Mouse (Mus musculus) layer of hippocampus, adult 8-10 months (tissue): ENCODE measurements around the gene Txndc16. TPM values are rescaled to one million over a fixed set of nuclear protein-coding genes. Genes with fewer than 3 reads are reported as not detected.

Experiments
- DNase-seq, 2 experiments: peaks; one replicate each; pipeline ENCODE4 v3.0.0; 2022; ENCODE audit warnings: low spot score in 2 of 2
- total RNA-seq, 4 experiments: library from RNA; stranded (reverse); gene quantifications; 2 replicates each; pipeline ENCODE4 v1.2.4; 2022

Gene Txndc16
- 10 to 100 TPM; 64.7 to 69.3 (median 66.1) TPM for total RNA-seq

- DNase-seq: peak; percentile 81 to 82
Measured at GRCm38 (mm10) chr14:45220090-45220956, at the start of gene Txndc16. Gene Txndc16 (minus strand): TSS chr14:45220328.

- DNase-seq: no peak
Measured at GRCm38 (mm10) chr14:45263831-45264592, 43.9 kb upstream of the Txndc16 start.

DNA sequence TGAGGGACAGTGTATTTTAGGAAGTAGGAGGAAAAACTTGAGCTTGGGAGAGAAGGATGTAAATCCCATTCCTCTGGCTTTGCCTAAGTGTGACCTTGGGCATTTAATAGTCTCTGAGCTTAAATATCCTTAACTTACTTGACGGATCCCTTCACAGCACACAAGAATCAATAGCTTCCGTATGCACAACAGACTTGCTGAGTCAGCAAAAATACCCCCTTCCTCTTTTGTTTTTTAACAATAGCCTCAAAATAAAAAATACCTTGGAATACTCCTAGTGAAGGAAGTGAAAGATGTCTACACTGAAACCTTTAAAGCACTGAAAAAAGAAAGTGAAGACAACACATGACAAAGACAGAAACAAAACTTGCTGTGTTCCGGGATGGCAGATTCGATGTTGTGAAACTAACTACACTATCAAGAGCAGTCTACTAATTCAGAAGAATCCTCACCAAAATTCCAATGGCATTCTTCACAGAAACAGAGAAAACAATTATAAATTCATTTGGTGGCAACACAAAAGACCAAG is 31.5 kb upstream of the Txndc16 start:
- no peak for DNase-seq

DNA sequence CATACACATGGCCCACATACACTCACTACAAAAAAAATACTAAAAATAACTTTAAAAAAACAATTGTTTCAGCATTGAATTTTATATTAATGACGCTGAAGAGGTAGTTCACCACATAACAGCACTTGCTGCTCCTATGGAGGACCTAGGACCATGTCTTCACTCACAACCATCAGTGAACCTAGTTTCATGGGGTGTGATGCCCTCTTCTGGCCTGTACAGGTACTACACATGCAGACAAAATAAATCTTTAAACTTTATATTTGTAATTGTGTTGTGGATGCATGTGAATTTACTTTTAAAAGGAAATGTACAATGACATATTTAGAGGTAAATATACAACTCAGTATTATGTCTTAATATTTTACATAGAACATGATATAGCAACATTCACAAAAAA is 21.5 kb upstream of the Txndc16 start:
- DNase-seq: no peak

- DNase-seq: no peak
Measured at GRCm38 (mm10) chr14:45239042-45239441, 18.9 kb upstream of the Txndc16 start.

DNA sequence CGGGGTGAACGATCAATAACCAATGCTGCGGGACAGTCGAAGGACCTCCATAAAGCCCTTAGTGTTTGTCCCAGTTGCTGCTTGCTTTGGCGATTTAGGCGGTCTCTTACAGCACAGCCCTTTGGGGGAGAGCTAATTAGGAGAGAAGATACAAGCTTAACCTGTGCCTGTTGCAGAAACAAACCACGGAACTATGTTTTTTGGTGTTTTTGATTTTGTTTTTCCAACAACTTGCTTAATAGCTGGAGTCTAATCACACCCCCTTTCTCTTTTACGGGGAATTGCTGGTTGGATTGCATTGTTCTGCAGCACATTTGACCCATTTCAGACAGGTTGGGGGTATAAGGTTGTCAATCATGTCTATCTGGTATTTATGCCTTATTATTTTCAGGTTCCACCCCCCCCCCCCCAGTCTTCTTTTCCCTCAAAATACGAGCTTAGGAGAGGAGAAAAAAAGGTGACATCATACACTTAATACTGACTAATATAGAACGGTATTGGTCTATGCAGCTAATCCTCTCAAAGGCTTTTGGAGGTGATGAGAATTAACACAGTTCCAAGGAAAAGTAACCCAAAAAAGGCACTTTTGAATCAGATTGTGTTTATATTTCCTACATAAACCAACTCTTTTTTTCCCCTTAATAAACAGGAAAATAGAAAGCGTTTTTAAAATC is 966 bp upstream of the Txndc16 start:
- DNase-seq: peak in 1 of 2 experiments; percentile 22

DNA sequence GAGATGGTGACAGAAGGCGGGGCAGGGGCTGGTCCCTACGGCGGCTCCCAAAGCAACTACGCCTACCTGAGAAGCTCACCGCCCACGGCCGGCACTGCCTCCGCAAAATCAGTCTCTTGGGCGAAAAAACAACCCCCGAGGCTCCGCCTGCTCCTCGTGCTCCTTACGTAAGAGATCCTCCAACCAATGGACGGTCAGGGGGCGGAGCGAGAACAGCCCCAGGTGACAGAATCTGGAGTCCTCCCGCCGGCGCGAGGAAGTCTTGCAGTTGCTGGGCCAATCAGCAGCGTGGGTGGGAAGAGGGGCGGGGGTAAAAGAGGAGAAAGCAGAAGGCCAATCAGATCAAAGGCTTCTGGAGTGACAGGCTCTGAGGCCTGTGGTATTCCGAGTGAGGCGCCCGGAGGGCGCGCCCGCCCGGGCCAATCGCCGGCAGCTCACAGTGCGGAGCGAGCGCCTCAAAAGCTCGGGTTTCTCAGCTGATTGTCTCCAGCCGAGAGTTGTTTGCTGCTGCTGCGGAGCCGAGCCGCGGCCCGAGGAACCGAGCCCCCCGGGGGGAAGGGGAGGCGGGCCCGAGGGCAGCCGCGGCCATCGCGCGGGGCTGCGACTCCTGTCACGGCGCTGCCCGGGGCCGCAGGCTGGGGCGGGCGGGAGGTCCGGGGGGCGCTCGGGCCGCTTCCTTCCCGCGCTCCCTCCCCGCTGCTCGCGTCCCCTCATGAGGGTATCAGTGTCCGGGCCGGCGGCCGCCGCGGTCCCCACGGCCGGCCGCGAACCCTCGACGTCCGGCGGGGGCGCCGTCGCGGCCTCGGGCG is 643 bp downstream of the Txndc16 start, which contains the start of gene Gpr137c:
Gene Gpr137c (plus strand): TSS at position 437 of the 809 bp plus-strand sequence.
- DNase-seq: peak; percentile 99

GRCm38 (mm10) chr14:45217693-45218092 is 2.4 kb downstream of the Txndc16 start:
- no peak for DNase-seq

DNA sequence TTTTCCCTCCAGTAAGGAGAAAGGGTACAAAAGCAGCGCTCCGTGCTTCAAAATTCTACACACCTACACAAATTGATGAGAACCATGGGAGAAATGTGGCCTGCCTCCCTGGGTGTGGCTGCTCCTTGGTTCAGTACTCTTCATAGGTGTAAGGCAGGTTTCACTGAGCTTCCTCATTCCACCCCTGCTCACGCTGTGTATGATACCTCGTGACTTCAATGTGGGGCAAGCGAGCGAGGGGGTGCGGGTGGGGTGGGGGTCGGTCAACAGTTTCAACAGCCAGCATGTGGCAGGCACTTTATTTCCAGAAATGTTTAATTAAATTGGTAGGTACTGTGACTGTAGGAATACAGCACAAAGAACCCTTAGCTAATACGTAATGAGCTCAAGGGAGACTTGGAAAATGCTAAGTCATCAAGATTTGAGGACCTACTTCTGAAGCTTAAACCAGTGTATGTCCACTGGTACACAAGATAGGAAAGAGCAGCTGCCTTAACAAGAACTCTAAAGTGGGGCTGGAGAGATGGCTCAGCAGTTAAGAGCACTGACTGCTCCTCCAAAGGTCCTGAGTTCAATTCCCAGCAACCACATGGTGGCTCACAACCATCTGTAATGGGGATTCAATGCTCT is 3.3 kb downstream of the Txndc16 start:
- no peak for DNase-seq

GRCm38 (mm10) chr14:45211431-45211830 is 8.7 kb downstream of the Txndc16 start:
- no peak for DNase-seq

DNA sequence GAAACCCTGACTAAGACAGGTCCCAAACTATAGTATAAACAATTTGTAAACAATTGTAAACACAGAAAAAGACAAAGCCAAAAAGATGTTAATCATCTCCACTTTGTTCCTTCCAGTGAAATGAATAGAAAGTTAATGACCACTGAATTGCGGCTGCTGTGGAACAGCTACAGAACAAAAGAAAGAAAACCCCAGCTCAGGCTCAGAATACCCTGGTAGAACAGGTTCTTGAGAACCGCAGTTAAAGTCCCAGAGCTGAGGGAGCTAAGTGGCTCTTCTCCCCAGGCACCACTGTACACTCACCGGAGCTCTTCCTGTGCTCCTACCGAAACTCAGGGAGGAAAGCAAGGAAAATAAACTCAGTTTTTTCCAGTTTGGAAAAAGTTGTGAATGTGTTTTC is 9.4 kb downstream of the Txndc16 start:
- DNase-seq: no peak

GRCm38 (mm10) chr14:45200607-45201006 is 19.5 kb downstream of the Txndc16 start:
- no peak for DNase-seq

GRCm38 (mm10) chr14:45190999-45191398 is 29.1 kb downstream of the Txndc16 start:
- DNase-seq: no peak

- no peak for DNase-seq
Measured at GRCm38 (mm10) chr14:45181611-45182010, 38.5 kb downstream of the Txndc16 start.

GRCm38 (mm10) chr14:45179606-45180005 is 40.5 kb downstream of the Txndc16 start:
- no peak for DNase-seq

GRCm38 (mm10) chr14:45179186-45179585 is 40.9 kb downstream of the Txndc16 start:
- DNase-seq: no peak

- DNase-seq: no peak
Measured at GRCm38 (mm10) chr14:45175012-45175740, 45.0 kb downstream of the Txndc16 start.

DNA sequence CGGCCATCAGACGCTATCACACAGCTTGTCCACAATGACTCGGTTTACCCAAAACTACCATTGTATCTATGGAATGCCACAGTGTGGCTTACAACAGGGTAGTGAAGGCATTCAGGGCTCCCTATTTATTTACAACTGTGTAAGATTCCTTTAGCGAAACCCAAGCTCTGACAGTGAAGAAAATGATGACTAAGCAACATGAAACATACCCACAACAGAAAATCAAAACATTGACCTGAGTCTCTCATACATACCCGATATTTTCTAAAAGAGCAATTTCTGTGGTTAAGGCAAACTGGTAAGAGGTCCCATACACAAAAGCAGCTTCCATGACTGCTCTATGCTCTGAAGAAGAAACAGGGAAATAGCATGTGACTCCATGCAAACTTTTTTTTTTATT is 47.9 kb downstream of the Txndc16 start:
- no peak for DNase-seq

- DNase-seq: no peak
Measured at GRCm38 (mm10) chr14:45167366-45167765, 52.8 kb downstream of the Txndc16 start.
